Mouse (Mus musculus): ENCODE results near the gene Fabp6. TPM values are rescaled to one million over a fixed set of nuclear protein-coding genes. Genes with fewer than 3 reads are reported as not detected.

Gene Fabp6
- total RNA-seq, 2 experiments from 2014 or later, result not detected

GRCm38 (mm10) chr11:43589530-43590072, 11.7 kb downstream of the Fabp6 start:
- DNase-seq, result no peak

- no peak for DNase-seq
These were observed 14.8 kb downstream of the Fabp6 start, which contains the start of gene 4933415A04Rik for GRCm38 (mm10) chr11:43586324-43587090. TSS of gene 4933415A04Rik (plus strand) at chr11:43587040.

GRCm38 (mm10) chr11:43585211-43586005, 15.9 kb downstream of the Fabp6 start:
- no peak for DNase-seq

- DNase-seq, result no peak
These were observed 23.4 kb downstream of the Fabp6 start for GRCm38 (mm10) chr11:43577713-43578478.

- no peak for DNase-seq
These were observed 25.8 kb downstream of the Fabp6 start for GRCm38 (mm10) chr11:43575376-43576151.

- no peak for DNase-seq
These were observed 26.3 kb downstream of the Fabp6 start for GRCm38 (mm10) chr11:43575061-43575375.

- DNase-seq, result peak; percentile 46
These were observed 31.7 kb downstream of the Fabp6 start for GRCm38 (mm10) chr11:43569595-43569994.

- no peak for DNase-seq
These were observed 32.2 kb downstream of the Fabp6 start for GRCm38 (mm10) chr11:43569188-43569587.

GRCm38 (mm10) chr11:43568263-43568662, 33.1 kb downstream of the Fabp6 start:
- no peak for DNase-seq

GRCm38 (mm10) chr11:43566696-43567095, 34.6 kb downstream of the Fabp6 start:
- no peak for DNase-seq

GRCm38 (mm10) chr11:43565852-43566251, 35.5 kb downstream of the Fabp6 start:
- DNase-seq, result no peak

GRCm38 (mm10) chr11:43565414-43565813, 35.9 kb downstream of the Fabp6 start:
- DNase-seq, result no peak

- no peak for DNase-seq
These were observed 37.6 kb downstream of the Fabp6 start for GRCm38 (mm10) chr11:43563654-43564244.

- DNase-seq, result no peak
These were observed 41.6 kb downstream of the Fabp6 start for GRCm38 (mm10) chr11:43559515-43560292.

- no peak for DNase-seq
These were observed 44.8 kb downstream of the Fabp6 start for GRCm38 (mm10) chr11:43556538-43556937.

GRCm38 (mm10) chr11:43552675-43553074, 48.7 kb downstream of the Fabp6 start:
- DNase-seq, result no peak

GRCm38 (mm10) chr11:43551756-43552155, 49.6 kb downstream of the Fabp6 start:
- DNase-seq, result no peak

GRCm38 (mm10) chr11:43549701-43550100, 51.6 kb downstream of the Fabp6 start:
- DNase-seq, result peak; percentile 50

GRCm38 (mm10) chr11:43548657-43549435, 52.5 kb downstream of the Fabp6 start:
- no peak for DNase-seq

Data from gastrocnemius, postnatal 25 days (tissue).